Mouse (Mus musculus): ENCODE measurements around the gene Rnaseh2c.

- no peak for TF ChIP-seq CTCF (IDR thresholded peaks at IDR 0.05; ENCODE audit: extremely low read depth, insufficient read depth, low read length)
- TF ChIP-seq POLR2A (IDR thresholded peaks at IDR 0.05; ENCODE audit: extremely low read depth, insufficient read depth, low read length): no peak
Measured at GRCm38 (mm10) chr19:5625311-5625710, 23.6 kb downstream of the Rnaseh2c start.
